Mouse (Mus musculus): ENCODE results near the gene Hsd3b1. TPM values are rescaled to one million over a fixed set of nuclear protein-coding genes. Genes with fewer than 3 reads are reported as not detected.

Gene Hsd3b1
- 0.70 and 2.3 TPM in 2 replicates for polyA plus RNA-seq (2016; fragmentation: Nextera tagmentation; extraction: Ambion mirVana)

DNA sequence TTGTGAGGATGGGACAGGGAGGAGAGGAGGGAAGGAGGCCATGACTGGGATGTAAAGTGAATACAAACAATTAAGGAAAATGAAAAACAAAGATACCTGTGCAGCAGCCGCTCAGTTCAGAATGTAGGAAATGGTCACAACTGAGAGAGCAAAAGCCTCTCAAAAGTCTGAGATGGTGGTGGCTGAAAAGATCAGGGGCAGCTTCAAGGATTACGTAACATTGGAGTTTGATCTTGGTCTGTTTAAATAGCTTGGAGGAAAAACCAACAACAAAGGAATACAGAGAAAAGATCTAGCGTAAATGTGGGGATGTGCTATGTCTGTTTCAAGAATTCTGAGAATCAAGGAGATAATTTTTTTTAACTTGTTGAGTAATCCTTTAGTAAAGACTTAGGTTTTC, at the start of gene Hsd3b1:
Hsd3b1 (minus strand) TSS at position 219 of the 400 bp plus-strand sequence.
- Histone ChIP-seq H3K9me3 (no peaks in the 10 kb centered on the region), H3K36me3 (no peaks in the 10 kb centered on the region), H3K4me1 (peaks cover 22% of the 10 kb centered on the region), H3K27me3 (ENCODE audit: insufficient read depth, poor library complexity, severe bottlenecking) (no peaks in the 10 kb centered on the region; the same call in 1 of the 2 replicates), H3K4me3 (no peak within 1 kb of the TSS), H3K27ac (peak within 1 kb of the TSS; percentile 10; the same call in 1 of the 2 replicates)
- DNase-seq (ENCODE audit: low spot score), result no peak
- 88% methylated on average over 3 of the region's 3 CpGs for WGBS

DNA sequence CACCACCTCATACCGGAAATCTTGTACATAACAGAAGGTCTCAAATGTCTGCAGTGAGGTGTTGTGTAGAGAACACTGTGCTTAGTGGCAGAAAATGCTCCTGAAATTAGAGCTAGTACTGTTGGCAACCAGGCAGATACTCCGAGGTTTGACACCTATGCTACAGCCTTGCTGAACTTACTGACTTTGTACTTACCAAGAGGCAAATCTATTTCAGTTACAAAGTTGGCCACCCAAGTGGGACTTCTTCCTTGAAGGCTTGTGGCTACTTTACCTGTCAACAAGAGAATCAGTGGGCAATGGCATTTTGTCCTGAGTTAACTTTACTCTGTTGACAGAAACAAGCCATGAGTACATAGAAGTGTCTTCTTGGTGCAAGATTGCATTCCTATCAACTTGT, 38.0 kb upstream of the Hsd3b1 start:
- whole genome bisulfite sequencing, result 78% methylated on average over 2 of the region's 2 CpGs
- H3K27ac ChIP-seq, result no peak overlapping the region

DNA sequence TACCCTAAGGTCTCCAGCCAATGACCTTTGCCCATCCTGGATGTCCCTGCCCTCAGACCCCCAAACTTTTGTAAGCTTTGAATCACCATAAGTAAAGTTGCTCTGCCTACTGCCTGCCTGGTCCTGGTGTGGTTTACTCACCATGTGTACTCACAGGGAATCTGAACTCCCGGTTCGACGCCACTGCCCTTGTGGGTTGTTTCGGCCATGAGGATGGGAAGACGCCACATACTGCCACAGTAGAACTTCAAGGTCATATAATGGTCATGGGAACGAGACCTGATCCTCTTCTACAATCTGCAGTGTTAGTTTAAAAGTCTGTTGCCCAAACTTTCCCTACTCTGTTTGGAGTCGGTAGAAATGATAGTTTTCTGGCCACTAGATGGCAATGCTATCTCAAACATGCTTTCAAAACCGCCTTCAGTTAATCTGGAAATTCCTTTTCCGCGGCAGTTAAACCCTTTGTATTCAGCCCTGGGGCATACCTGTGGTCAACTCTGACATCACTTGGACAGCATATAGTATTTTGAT, 35.5 kb upstream of the Hsd3b1 start:
- peak; percentile 74 for DNase-seq (ENCODE audit: low spot score)
- WGBS, result 46% methylated on average over 10 of the region's 10 CpGs
- Histone ChIP-seq H3K36me3 (no peaks in the 10 kb centered on the region), H3K9me3 (no peaks in the 10 kb centered on the region), H3K27me3 (ENCODE audit: insufficient read depth, poor library complexity, severe bottlenecking) (no peaks in the 10 kb centered on the region), H3K27ac (peak overlapping the region; percentile 29; the same call in 1 of the 2 replicates), H3K4me1 (no peaks in the 10 kb centered on the region), H3K4me3 (peak overlapping the region; percentile 12; the same call in 1 of the 2 replicates)

More for the DNA sequence above, 38.0 kb upstream of the Hsd3b1 start:
- no peak for DNase-seq (ENCODE audit: low spot score)
- H3K4me1 ChIP-seq, result no peaks in the 10 kb centered on the region
- H3K36me3 ChIP-seq, result no peaks in the 10 kb centered on the region
- no peaks in the 10 kb centered on the region for H3K9me3 ChIP-seq
- no peaks in the 10 kb centered on the region for H3K27me3 ChIP-seq (ENCODE audit: insufficient read depth, poor library complexity, severe bottlenecking)
- H3K4me3 ChIP-seq, result no peak overlapping the region

GRCm38 (mm10) chr3:98893057-98893772, 33.6 kb upstream of the Hsd3b1 start, which contains the start of gene Hao2:
TSS of gene Hao2 (minus strand) at chr3:98893239.
- H3K27me3 ChIP-seq (ENCODE audit: insufficient read depth, poor library complexity, severe bottlenecking), result no peaks in the 10 kb centered on the region
- 83% methylated on average over 3 of the region's 3 CpGs for WGBS
- H3K9me3 ChIP-seq, result no peaks in the 10 kb centered on the region
- no peak within 1 kb of the TSS for H3K27ac ChIP-seq
- no peak within 1 kb of the TSS for H3K4me3 ChIP-seq
- no peaks in the 10 kb centered on the region for H3K36me3 ChIP-seq
- no peaks in the 10 kb centered on the region for H3K4me1 ChIP-seq
- no peak for DNase-seq (ENCODE audit: low spot score)

- H3K36me3 ChIP-seq, result no peaks in the 10 kb centered on the region
- no peaks in the 10 kb centered on the region for H3K4me1 ChIP-seq
- 66% methylated on average over 4 of the region's 4 CpGs for WGBS
- H3K27me3 ChIP-seq (ENCODE audit: insufficient read depth, poor library complexity, severe bottlenecking), result no peaks in the 10 kb centered on the region
- no peak overlapping the region for H3K27ac ChIP-seq
- H3K9me3 ChIP-seq, result no peaks in the 10 kb centered on the region
- no peak overlapping the region for H3K4me3 ChIP-seq
- no peak for DNase-seq (ENCODE audit: low spot score)
Observed at GRCm38 (mm10) chr3:98890430-98890829, 30.8 kb upstream of the Hsd3b1 start.

- Histone ChIP-seq H3K27me3 (ENCODE audit: insufficient read depth, poor library complexity, severe bottlenecking) (no peaks in the 10 kb centered on the region), H3K27ac (no peak overlapping the region), H3K9me3 (no peaks in the 10 kb centered on the region), H3K4me3 (no peak overlapping the region), H3K4me1 (no peaks in the 10 kb centered on the region), H3K36me3 (no peaks in the 10 kb centered on the region)
- no peak for DNase-seq (ENCODE audit: low spot score)
- 73% methylated on average over 2 of the region's 2 CpGs for WGBS
Observed at GRCm38 (mm10) chr3:98888206-98888605, 28.6 kb upstream of the Hsd3b1 start.

- no peaks in the 10 kb centered on the region for H3K4me1 ChIP-seq
- H3K9me3 ChIP-seq, result no peaks in the 10 kb centered on the region
- H3K27me3 ChIP-seq (ENCODE audit: insufficient read depth, poor library complexity, severe bottlenecking), result no peaks in the 10 kb centered on the region
- no peaks in the 10 kb centered on the region for H3K36me3 ChIP-seq
- H3K27ac ChIP-seq, result no peak overlapping the region
- H3K4me3 ChIP-seq, result no peak overlapping the region
- WGBS, result 74% methylated on average over 2 of the region's 2 CpGs
- no peak for DNase-seq (ENCODE audit: low spot score)
Observed at GRCm38 (mm10) chr3:98880831-98881230, 21.2 kb upstream of the Hsd3b1 start.

GRCm38 (mm10) chr3:98880216-98880615, 20.6 kb upstream of the Hsd3b1 start:
- DNase-seq (ENCODE audit: low spot score), result no peak
- 69% methylated on average over 6 of the region's 6 CpGs for WGBS
- Histone ChIP-seq H3K36me3 (no peaks in the 10 kb centered on the region), H3K4me3 (no peak overlapping the region), H3K27ac (no peak overlapping the region), H3K27me3 (ENCODE audit: insufficient read depth, poor library complexity, severe bottlenecking) (no peaks in the 10 kb centered on the region), H3K9me3 (no peaks in the 10 kb centered on the region), H3K4me1 (no peaks in the 10 kb centered on the region)

DNA sequence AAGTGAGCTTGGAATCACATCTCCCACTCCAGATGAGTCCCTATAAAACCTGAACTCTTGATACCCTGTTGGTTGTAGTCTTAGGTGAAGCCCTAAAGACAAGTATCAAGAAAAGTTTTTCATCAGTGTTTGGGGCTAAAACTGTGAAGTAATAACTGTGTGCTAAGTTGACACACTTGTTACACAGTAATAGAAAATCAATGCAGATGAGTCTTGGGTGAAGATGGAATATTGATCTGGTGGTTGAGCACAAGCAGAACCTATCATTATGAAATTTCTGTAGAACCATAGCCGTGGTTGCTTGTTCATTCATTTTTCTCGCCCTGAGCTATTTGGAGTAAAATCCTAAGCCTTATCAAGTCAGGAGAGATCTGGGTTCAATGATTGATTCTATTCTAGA, 8.6 kb upstream of the Hsd3b1 start:
- Histone ChIP-seq H3K4me1 (no peaks in the 10 kb centered on the region), H3K27me3 (ENCODE audit: insufficient read depth, poor library complexity, severe bottlenecking) (no peaks in the 10 kb centered on the region), H3K4me3 (no peak overlapping the region), H3K27ac (no peak overlapping the region), H3K36me3 (no peaks in the 10 kb centered on the region), H3K9me3 (no peaks in the 10 kb centered on the region)
- WGBS, result 83% methylated on average over 2 of the region's 2 CpGs
- DNase-seq (ENCODE audit: low spot score), result no peak

DNA sequence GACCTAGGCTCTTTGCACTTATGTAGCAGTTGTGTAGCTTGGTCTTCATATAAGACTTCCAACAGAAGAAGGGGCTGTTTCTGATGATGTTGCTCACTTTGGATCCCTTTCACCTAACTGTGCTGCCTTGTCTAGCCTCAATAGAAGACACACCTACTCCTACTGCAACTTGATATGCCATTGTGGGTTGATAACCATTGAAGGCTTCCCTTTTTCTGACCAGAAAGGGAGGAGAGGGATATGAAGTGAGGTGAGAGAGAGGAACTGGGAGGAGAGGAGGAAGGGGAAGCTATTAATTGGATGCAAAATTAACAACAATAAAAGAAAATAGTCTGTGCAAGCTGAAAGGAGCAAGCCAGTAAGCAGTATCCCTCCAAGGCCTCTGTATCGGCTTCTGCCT, 3.2 kb upstream of the Hsd3b1 start:
- no peak for DNase-seq (ENCODE audit: low spot score)
- Histone ChIP-seq H3K27me3 (ENCODE audit: insufficient read depth, poor library complexity, severe bottlenecking) (no peaks in the 10 kb centered on the region; the same call in 1 of the 2 replicates), H3K9me3 (no peaks in the 10 kb centered on the region), H3K4me3 (no peak overlapping the region), H3K27ac (no peak overlapping the region), H3K4me1 (peaks cover 3% of the 10 kb centered on the region), H3K36me3 (no peaks in the 10 kb centered on the region)
- 96% methylated on average over 1 of the region's 1 CpGs for WGBS

DNA sequence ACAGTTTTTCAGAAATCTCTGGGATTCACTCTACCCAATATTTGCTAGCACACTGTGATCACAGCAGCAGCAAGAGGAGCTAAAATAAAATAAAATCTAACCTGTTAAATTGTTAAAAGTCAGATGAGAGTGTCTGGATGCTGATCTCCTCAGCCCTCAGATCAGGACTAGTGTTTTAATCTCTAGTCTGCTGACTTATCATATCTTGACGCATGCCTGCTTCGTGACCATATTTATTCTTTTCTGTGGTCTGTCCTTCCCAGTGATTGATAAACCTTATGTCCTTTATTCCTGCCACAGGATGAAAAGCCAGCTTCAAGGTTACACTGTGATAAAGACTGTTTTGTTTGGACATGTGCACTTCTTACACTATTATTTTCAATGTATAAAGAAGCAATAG, 1.5 kb downstream of the Hsd3b1 start:
- Histone ChIP-seq H3K36me3 (no peaks in the 10 kb centered on the region), H3K27me3 (ENCODE audit: insufficient read depth, poor library complexity, severe bottlenecking) (no peaks in the 10 kb centered on the region; the same call in 1 of the 2 replicates), H3K4me1 (peaks cover 22% of the 10 kb centered on the region), H3K9me3 (no peaks in the 10 kb centered on the region), H3K27ac (peak overlapping the region; percentile 77), H3K4me3 (no peak overlapping the region)
- WGBS, result 34% methylated on average over 2 of the region's 2 CpGs
- no peak for DNase-seq (ENCODE audit: low spot score)

DNA sequence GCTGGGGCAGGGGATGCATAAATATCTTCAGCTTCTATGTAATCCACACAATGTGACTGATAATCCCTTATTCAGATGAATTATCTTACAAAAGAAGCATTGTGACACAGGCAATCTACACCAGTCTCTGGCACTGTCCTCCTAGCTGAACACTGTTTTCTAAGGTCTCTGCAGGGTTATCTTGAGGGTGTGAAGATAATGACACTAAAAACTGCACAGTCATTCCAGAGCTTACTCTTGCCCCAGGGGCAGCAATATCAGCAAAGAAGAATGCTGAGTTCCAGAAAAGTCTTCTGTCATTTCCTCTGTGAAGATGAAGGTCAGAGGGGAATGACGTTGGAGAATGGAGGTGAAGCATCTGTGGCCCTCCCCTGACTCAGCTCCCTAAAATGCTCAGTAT, 2.7 kb downstream of the Hsd3b1 start:
- no peak for DNase-seq (ENCODE audit: low spot score)
- 0% methylated on average over 1 of the region's 1 CpGs for WGBS
- H3K4me3 ChIP-seq, result no peak overlapping the region
- no peaks in the 10 kb centered on the region for H3K9me3 ChIP-seq
- H3K27ac ChIP-seq, result peak overlapping the region; percentile 59; the same call in 1 of the 2 replicates
- peaks cover 22% of the 10 kb centered on the region for H3K4me1 ChIP-seq
- H3K27me3 ChIP-seq (ENCODE audit: insufficient read depth, poor library complexity, severe bottlenecking), result no peaks in the 10 kb centered on the region
- H3K36me3 ChIP-seq, result no peaks in the 10 kb centered on the region

DNA sequence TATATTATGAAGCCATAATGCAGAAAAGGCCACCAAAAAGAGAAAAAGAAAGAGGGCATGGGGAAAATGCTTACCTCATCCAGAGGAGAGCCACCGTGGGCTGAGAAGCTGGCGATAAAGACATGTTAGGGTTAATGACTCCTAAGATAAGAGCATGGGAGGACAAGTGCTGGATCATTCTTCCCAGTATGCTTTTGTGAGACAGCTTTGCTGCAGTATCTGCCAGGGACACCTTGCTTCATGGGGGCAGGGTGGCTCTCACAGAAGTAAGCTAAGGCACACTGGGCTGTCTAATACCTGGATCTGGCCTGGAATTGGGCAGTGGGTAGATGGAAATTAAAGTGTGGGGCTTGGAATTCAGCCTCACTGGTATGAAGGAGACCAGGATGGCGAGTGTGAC, 4.4 kb downstream of the Hsd3b1 start:
- WGBS, result 37% methylated on average over 3 of the region's 3 CpGs
- peak; percentile 92 for DNase-seq (ENCODE audit: low spot score)
- Histone ChIP-seq H3K36me3 (no peaks in the 10 kb centered on the region), H3K9me3 (no peaks in the 10 kb centered on the region), H3K27ac (peak overlapping the region; percentile 53), H3K27me3 (ENCODE audit: insufficient read depth, poor library complexity, severe bottlenecking) (no peaks in the 10 kb centered on the region), H3K4me3 (no peak overlapping the region), H3K4me1 (peaks cover 22% of the 10 kb centered on the region)

Data from heart, embryonic 10.5 days (tissue).